Mouse (Mus musculus) NIH3T3 (cell line): ENCODE data around the gene Ppp6r2.
A peak's percentile ranks its signal among the peaks of the same experiment; 100 is the strongest.

Source experiments
- DNase-seq: peaks from one replicate; pipeline ENCODE4 v3.0.0-alpha.2; 2012; ENCODE audit warnings: low read depth

Ppp6r2 gene

GRCm38 (mm10) chr15:89182328-89182741 is 29.0 kb upstream of the Ppp6r2 start:
- DNase-seq, result peak; percentile 67

GRCm38 (mm10) chr15:89182842-89183241 is 28.5 kb upstream of the Ppp6r2 start:
- no peak for DNase-seq

- no peak for DNase-seq
Observed at GRCm38 (mm10) chr15:89184141-89184936, 27.0 kb upstream of the Ppp6r2 start.

GRCm38 (mm10) chr15:89184937-89185227 is 26.5 kb upstream of the Ppp6r2 start:
- DNase-seq, result no peak

- DNase-seq, result peak; percentile 57
Observed at GRCm38 (mm10) chr15:89195261-89195681, 16.1 kb upstream of the Ppp6r2 start.

GRCm38 (mm10) chr15:89195690-89196312 is 15.6 kb upstream of the Ppp6r2 start:
- DNase-seq, result peak; percentile 94

- DNase-seq, result peak; percentile 98
Observed at GRCm38 (mm10) chr15:89196313-89196706, 15.0 kb upstream of the Ppp6r2 start, which contains the start of gene Dennd6b. Gene Dennd6b, minus strand, starts transcription at chr15:89196496.

- DNase-seq, result no peak
Observed at GRCm38 (mm10) chr15:89197056-89197455, 14.3 kb upstream of the Ppp6r2 start.

- DNase-seq, result no peak
Observed at GRCm38 (mm10) chr15:89207457-89207856, 3.9 kb upstream of the Ppp6r2 start.

GRCm38 (mm10) chr15:89209886-89210761 is 1.2 kb upstream of the Ppp6r2 start:
- peak; percentile 92 for DNase-seq

GRCm38 (mm10) chr15:89211716-89212461 is 536 bp downstream of the Ppp6r2 start:
- DNase-seq, result peak; percentile 27

GRCm38 (mm10) chr15:89212495-89212894 is 1.1 kb downstream of the Ppp6r2 start:
- no peak for DNase-seq

- no peak for DNase-seq
Observed at GRCm38 (mm10) chr15:89213517-89213916, 2.2 kb downstream of the Ppp6r2 start.

- DNase-seq, result peak; percentile 14
Observed at GRCm38 (mm10) chr15:89214953-89215352, 3.6 kb downstream of the Ppp6r2 start.

GRCm38 (mm10) chr15:89215611-89216233 is 4.4 kb downstream of the Ppp6r2 start:
- DNase-seq, result no peak

GRCm38 (mm10) chr15:89233586-89233985 is 22.2 kb downstream of the Ppp6r2 start:
- DNase-seq, result peak; percentile 81

GRCm38 (mm10) chr15:89234052-89234451 is 22.7 kb downstream of the Ppp6r2 start:
- DNase-seq, result no peak

GRCm38 (mm10) chr15:89239751-89240392 is 28.5 kb downstream of the Ppp6r2 start:
- DNase-seq, result no peak

GRCm38 (mm10) chr15:89241025-89241424 is 29.7 kb downstream of the Ppp6r2 start:
- peak; percentile 52 for DNase-seq

- no peak for DNase-seq
Observed at GRCm38 (mm10) chr15:89249063-89249462, 37.7 kb downstream of the Ppp6r2 start.

- DNase-seq, result no peak
Observed at GRCm38 (mm10) chr15:89255330-89255729, 44.0 kb downstream of the Ppp6r2 start.
